Mouse (Mus musculus): Measurements from ENCODE around the gene Mrvi1. TPM values are rescaled to one million over a fixed set of nuclear protein-coding genes. Genes with fewer than 3 reads are reported as not detected.

Mrvi1 gene
- polyA plus RNA-seq, 1 experiment from 2014 or later = 1.0 TPM

GRCm38 (mm10) chr7:111014039-111014605, 31.9 kb upstream of the Mrvi1 start:
- no peak overlapping the region for H3K9ac ChIP-seq (ENCODE audit: low read depth, low read length)
- no peak for ATAC-seq
- WGBS = 81% methylated on average over 7 of the region's 7 CpGs
- H3K36me3 ChIP-seq (ENCODE audit: control insufficient read depth, insufficient read depth, low read length) = no peaks in the 10 kb centered on the region
- no peak overlapping the region for H3K4me2 ChIP-seq (ENCODE audit: low read length)
- H3K27me3 ChIP-seq (replicated peaks; ENCODE audit: control insufficient read depth, insufficient read depth, low read length) = no peaks in the 10 kb centered on the region
- no peak overlapping the region for H3K27ac ChIP-seq (ENCODE audit: low read depth, low read length)
- no peaks in the 10 kb centered on the region for H3K9me3 ChIP-seq (ENCODE audit: control insufficient read depth, low read length)
- no peaks in the 10 kb centered on the region for H3K4me1 ChIP-seq (ENCODE audit: control insufficient read depth, insufficient read depth, low read depth, low read length)
- H3K4me3 ChIP-seq (ENCODE audit: low read length) = no peak overlapping the region

- H3K27ac ChIP-seq (ENCODE audit: low read depth, low read length) = no peak overlapping the region
- H3K27me3 ChIP-seq (replicated peaks; ENCODE audit: control insufficient read depth, insufficient read depth, low read length) = no peaks in the 10 kb centered on the region
- ATAC-seq = no peak
- H3K36me3 ChIP-seq (ENCODE audit: control insufficient read depth, insufficient read depth, low read length) = no peaks in the 10 kb centered on the region
- no peak overlapping the region for H3K9ac ChIP-seq (ENCODE audit: low read depth, low read length)
- no peaks in the 10 kb centered on the region for H3K9me3 ChIP-seq (ENCODE audit: control insufficient read depth, low read length)
- no peak overlapping the region for H3K4me3 ChIP-seq (ENCODE audit: low read length)
- H3K4me1 ChIP-seq (ENCODE audit: control insufficient read depth, insufficient read depth, low read depth, low read length) = no peaks in the 10 kb centered on the region
- 93% methylated on average over 3 of the region's 3 CpGs for WGBS
- H3K4me2 ChIP-seq (ENCODE audit: low read length) = no peak overlapping the region
Observed at GRCm38 (mm10) chr7:111004136-111004840, 22.0 kb upstream of the Mrvi1 start.

- no peak for ATAC-seq
- Histone ChIP-seq H3K4me1 (ENCODE audit: control insufficient read depth, insufficient read depth, low read depth, low read length) (no peaks in the 10 kb centered on the region), H3K27me3 (replicated peaks; ENCODE audit: control insufficient read depth, insufficient read depth, low read length) (no peaks in the 10 kb centered on the region), H3K4me2 (ENCODE audit: low read length) (no peak overlapping the region), H3K9ac (ENCODE audit: low read depth, low read length) (no peak overlapping the region), H3K27ac (ENCODE audit: low read depth, low read length) (no peak overlapping the region), H3K9me3 (ENCODE audit: control insufficient read depth, low read length) (no peaks in the 10 kb centered on the region), H3K4me3 (ENCODE audit: low read length) (no peak overlapping the region), H3K36me3 (ENCODE audit: control insufficient read depth, insufficient read depth, low read length) (no peaks in the 10 kb centered on the region)
- 87% methylated on average over 15 of the region's 15 CpGs for WGBS
Observed at GRCm38 (mm10) chr7:110998887-110999827, 16.9 kb upstream of the Mrvi1 start.

GRCm38 (mm10) chr7:110991221-110991494, 8.9 kb upstream of the Mrvi1 start:
- no peaks in the 10 kb centered on the region for H3K27me3 ChIP-seq (replicated peaks; ENCODE audit: control insufficient read depth, insufficient read depth, low read length)
- no peak overlapping the region for H3K4me3 ChIP-seq (ENCODE audit: low read length)
- no peak for ATAC-seq
- no peaks in the 10 kb centered on the region for H3K9me3 ChIP-seq (ENCODE audit: control insufficient read depth, low read length)
- H3K4me2 ChIP-seq (ENCODE audit: low read length) = no peak overlapping the region
- no peaks in the 10 kb centered on the region for H3K4me1 ChIP-seq (ENCODE audit: control insufficient read depth, insufficient read depth, low read depth, low read length)
- no peak overlapping the region for H3K9ac ChIP-seq (ENCODE audit: low read depth, low read length)
- H3K36me3 ChIP-seq (ENCODE audit: control insufficient read depth, insufficient read depth, low read length) = no peaks in the 10 kb centered on the region
- no peak overlapping the region for H3K27ac ChIP-seq (ENCODE audit: low read depth, low read length)
- WGBS = 58% methylated on average over 4 of the region's 4 CpGs

GRCm38 (mm10) chr7:110990356-110991220, 8.3 kb upstream of the Mrvi1 start:
- Histone ChIP-seq H3K27me3 (replicated peaks; ENCODE audit: control insufficient read depth, insufficient read depth, low read length) (no peaks in the 10 kb centered on the region), H3K36me3 (ENCODE audit: control insufficient read depth, insufficient read depth, low read length) (no peaks in the 10 kb centered on the region), H3K27ac (ENCODE audit: low read depth, low read length) (no peak overlapping the region), H3K9me3 (ENCODE audit: control insufficient read depth, low read length) (no peaks in the 10 kb centered on the region), H3K4me1 (ENCODE audit: control insufficient read depth, insufficient read depth, low read depth, low read length) (no peaks in the 10 kb centered on the region), H3K4me2 (ENCODE audit: low read length) (no peak overlapping the region), H3K9ac (ENCODE audit: low read depth, low read length) (no peak overlapping the region), H3K4me3 (ENCODE audit: low read length) (no peak overlapping the region)
- 67% methylated on average over 5 of the region's 5 CpGs for WGBS
- ATAC-seq = no peak

- ATAC-seq = no peak
- H3K4me2 ChIP-seq (ENCODE audit: low read length) = no peak overlapping the region
- H3K9ac ChIP-seq (ENCODE audit: low read depth, low read length) = no peak overlapping the region
- H3K4me3 ChIP-seq (ENCODE audit: low read length) = no peak overlapping the region
- no peaks in the 10 kb centered on the region for H3K4me1 ChIP-seq (ENCODE audit: control insufficient read depth, insufficient read depth, low read depth, low read length)
- H3K27me3 ChIP-seq (replicated peaks; ENCODE audit: control insufficient read depth, insufficient read depth, low read length) = no peaks in the 10 kb centered on the region
- no peak overlapping the region for H3K27ac ChIP-seq (ENCODE audit: low read depth, low read length)
- 61% methylated on average over 5 of the region's 5 CpGs for WGBS
- no peaks in the 10 kb centered on the region for H3K36me3 ChIP-seq (ENCODE audit: control insufficient read depth, insufficient read depth, low read length)
- no peaks in the 10 kb centered on the region for H3K9me3 ChIP-seq (ENCODE audit: control insufficient read depth, low read length)
Observed at GRCm38 (mm10) chr7:110989286-110989879, 7.1 kb upstream of the Mrvi1 start.

- WGBS = 89% methylated on average over 3 of the region's 3 CpGs
- H3K9ac ChIP-seq (ENCODE audit: low read depth, low read length) = no peak overlapping the region
- no peaks in the 10 kb centered on the region for H3K36me3 ChIP-seq (ENCODE audit: control insufficient read depth, insufficient read depth, low read length)
- H3K27me3 ChIP-seq (replicated peaks; ENCODE audit: control insufficient read depth, insufficient read depth, low read length) = no peaks in the 10 kb centered on the region
- no peak overlapping the region for H3K4me2 ChIP-seq (ENCODE audit: low read length)
- no peak for ATAC-seq
- H3K9me3 ChIP-seq (ENCODE audit: control insufficient read depth, low read length) = no peaks in the 10 kb centered on the region
- H3K27ac ChIP-seq (ENCODE audit: low read depth, low read length) = no peak overlapping the region
- no peaks in the 10 kb centered on the region for H3K4me1 ChIP-seq (ENCODE audit: control insufficient read depth, insufficient read depth, low read depth, low read length)
- no peak overlapping the region for H3K4me3 ChIP-seq (ENCODE audit: low read length)
Observed at GRCm38 (mm10) chr7:110988081-110988480, 5.8 kb upstream of the Mrvi1 start.

GRCm38 (mm10) chr7:110985581-110986265, 3.5 kb upstream of the Mrvi1 start:
- WGBS = 53% methylated on average over 7 of the region's 7 CpGs
- no peak overlapping the region for H3K9ac ChIP-seq (ENCODE audit: low read depth, low read length)
- H3K4me3 ChIP-seq (ENCODE audit: low read length) = no peak overlapping the region
- peaks cover 4% of the 10 kb centered on the region; the same call in 1 of the 2 replicates for H3K4me1 ChIP-seq (ENCODE audit: control insufficient read depth, insufficient read depth, low read depth, low read length)
- no peak for ATAC-seq
- no peaks in the 10 kb centered on the region for H3K9me3 ChIP-seq (ENCODE audit: control insufficient read depth, low read length)
- no peaks in the 10 kb centered on the region for H3K27me3 ChIP-seq (replicated peaks; ENCODE audit: control insufficient read depth, insufficient read depth, low read length)
- no peaks in the 10 kb centered on the region for H3K36me3 ChIP-seq (ENCODE audit: control insufficient read depth, insufficient read depth, low read length)
- no peak overlapping the region for H3K4me2 ChIP-seq (ENCODE audit: low read length)
- H3K27ac ChIP-seq (ENCODE audit: low read depth, low read length) = no peak overlapping the region

Data from hindbrain, embryonic 16.5 days (tissue).